Mouse (Mus musculus): ENCODE measurements around the gene Gipc1. TPM values are rescaled to one million over a fixed set of nuclear protein-coding genes. Genes with fewer than 3 reads are reported as not detected.

Gipc1 gene
- polyA plus RNA-seq, 1 experiment from 2014 or later, result 181 TPM

Other genes starting within 250 kb of the Gipc1 start
- 166 and 168 TPM in 2 replicates for gene Scoc, start 194.3 kb upstream of the Gipc1 start, polyA plus RNA-seq (2014; fragmentation: Nextera tagmentation; extraction: Ambion mirVana)
- gene Olfr370, start 116.9 kb upstream of the Gipc1 start, polyA plus RNA-seq (2014; fragmentation: Nextera tagmentation; extraction: Ambion mirVana), result not detected in 2 replicates
- gene Ndufb7, start 86.0 kb upstream of the Gipc1 start, polyA plus RNA-seq (2014; fragmentation: Nextera tagmentation; extraction: Ambion mirVana), result 326 and 331 TPM in 2 replicates
- gene Tecr, start 44.7 kb upstream of the Gipc1 start, polyA plus RNA-seq (2014; fragmentation: Nextera tagmentation; extraction: Ambion mirVana), result 734 and 760 TPM in 2 replicates
- 64.9 and 68.9 TPM in 2 replicates for gene Dnajb1, start 44.5 kb upstream of the Gipc1 start, polyA plus RNA-seq (2014; fragmentation: Nextera tagmentation; extraction: Ambion mirVana)
- gene Ptger1, start 14.0 kb downstream of the Gipc1 start, polyA plus RNA-seq (2014; fragmentation: Nextera tagmentation; extraction: Ambion mirVana), result 0.34 and 1.1 TPM in 2 replicates
- gene Pkn1, start 46.5 kb downstream of the Gipc1 start, polyA plus RNA-seq (2014; fragmentation: Nextera tagmentation; extraction: Ambion mirVana), result 29.3 and 29.5 TPM in 2 replicates
- gene Ddx39, start 62.5 kb downstream of the Gipc1 start, polyA plus RNA-seq (2014; fragmentation: Nextera tagmentation; extraction: Ambion mirVana), result 214 and 223 TPM in 2 replicates
- 16.3 and 18.0 TPM in 2 replicates for gene Adgre5, start 88.6 kb downstream of the Gipc1 start, polyA plus RNA-seq (2014; fragmentation: Nextera tagmentation; extraction: Ambion mirVana)
- gene Adgrl1, start 247.4 kb downstream of the Gipc1 start, polyA plus RNA-seq (2014; fragmentation: Nextera tagmentation; extraction: Ambion mirVana), result 20.6 and 21.6 TPM in 2 replicates